Mouse (Mus musculus): ENCODE results near the gene Timm50. TPM values are rescaled to one million over a fixed set of nuclear protein-coding genes. Genes with fewer than 3 reads are reported as not detected.

Timm50 gene
- not detected in 2 replicates for polyA plus RNA-seq (2012; ENCODE audit: insufficient read depth, insufficient read length, low replicate concordance, missing spikeins)

DNA sequence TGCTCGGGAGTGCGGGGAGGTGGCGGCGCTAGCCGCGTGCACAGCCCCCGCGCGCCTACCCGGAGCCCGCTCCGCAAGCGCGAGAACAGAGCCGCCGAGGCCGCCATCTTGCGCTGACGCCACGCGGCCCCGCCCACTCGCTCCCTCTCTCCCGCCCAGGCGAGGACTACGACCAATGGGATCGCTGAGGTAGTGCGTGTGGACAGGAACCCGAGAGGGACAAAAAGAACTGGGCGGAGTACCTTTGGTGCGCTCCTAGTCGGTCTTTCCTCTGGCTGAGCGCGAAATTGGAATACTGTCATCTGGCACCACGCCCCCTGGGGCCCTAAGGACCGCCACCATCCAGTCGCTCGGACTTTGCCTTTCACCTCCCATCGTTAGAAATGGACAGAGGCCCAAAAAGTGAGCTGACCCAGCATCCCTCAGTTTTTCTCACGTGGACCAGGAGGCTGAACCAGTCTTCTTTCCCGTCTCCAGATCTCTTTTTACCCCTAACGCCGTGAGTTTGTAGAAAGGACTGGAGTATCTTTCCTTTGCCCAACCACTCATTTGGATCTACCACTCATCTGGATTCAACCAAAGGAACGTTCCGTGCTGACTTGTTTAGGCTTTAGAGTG lies at the start of gene Timm50:
Timm50 (minus strand) TSS at position 147 of the 618 bp plus-strand sequence.
- no peak within 1 kb of the TSS for H3K27ac ChIP-seq (ENCODE audit: insufficient read depth, low read depth, low read length)
- no peak for TF ChIP-seq CTCF (IDR thresholded peaks at IDR 0.05; ENCODE audit: insufficient read depth, low read depth, low read length)
- TF ChIP-seq POLR2A (IDR thresholded peaks at IDR 0.05; ENCODE audit: insufficient read depth, low read depth, low read length): peak; percentile 81
- WGBS: under 1% methylated on average over 45 of the region's 45 CpGs
- H3K4me1 ChIP-seq (ENCODE audit: control insufficient read depth, insufficient read depth, low read length): peaks cover 7% of the 10 kb centered on the region
- peak within 1 kb of the TSS; percentile 65 for H3K4me3 ChIP-seq (ENCODE audit: insufficient read depth, low read depth, low read length)

DNA sequence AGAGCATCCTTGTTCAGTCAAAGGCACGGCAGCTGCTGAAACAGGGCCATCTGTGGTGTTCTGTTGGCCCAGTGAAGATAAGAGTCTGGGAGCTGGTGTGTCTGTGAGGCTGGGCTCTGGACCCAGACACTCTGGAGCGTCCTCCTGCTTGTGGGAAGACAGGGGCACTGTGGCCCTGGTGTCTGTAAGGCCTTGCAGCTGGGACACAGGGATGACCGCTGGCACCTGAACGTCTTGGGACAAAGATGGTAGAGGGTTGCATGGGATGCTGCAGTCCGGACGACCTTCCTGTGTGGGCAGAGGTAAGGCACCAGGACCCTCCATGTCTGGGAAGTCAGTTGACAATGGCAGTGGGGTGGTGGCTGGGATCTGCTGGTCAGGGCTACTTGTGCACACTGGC lies 48.4 kb upstream of the Timm50 start:
- WGBS: 93% methylated on average over 6 of the region's 6 CpGs
- no peak for TF ChIP-seq CTCF (IDR thresholded peaks at IDR 0.05; ENCODE audit: insufficient read depth, low read depth, low read length)
- TF ChIP-seq POLR2A (IDR thresholded peaks at IDR 0.05; ENCODE audit: insufficient read depth, low read depth, low read length): no peak
- Histone ChIP-seq H3K4me3 (ENCODE audit: insufficient read depth, low read depth, low read length) (no peak overlapping the region), H3K27ac (ENCODE audit: insufficient read depth, low read depth, low read length) (no peak overlapping the region), H3K4me1 (ENCODE audit: control insufficient read depth, insufficient read depth, low read length) (no peaks in the 10 kb centered on the region; the same call in 1 of the 2 replicates)

GRCm38 (mm10) chr7:28359854-28360253 lies 48.0 kb upstream of the Timm50 start:
- TF ChIP-seq CTCF (IDR thresholded peaks at IDR 0.05; ENCODE audit: insufficient read depth, low read depth, low read length) (no peak), POLR2A (IDR thresholded peaks at IDR 0.05; ENCODE audit: insufficient read depth, low read depth, low read length) (no peak)
- Histone ChIP-seq H3K4me3 (ENCODE audit: insufficient read depth, low read depth, low read length) (no peak overlapping the region), H3K4me1 (ENCODE audit: control insufficient read depth, insufficient read depth, low read length) (no peaks in the 10 kb centered on the region; the same call in 1 of the 2 replicates), H3K27ac (ENCODE audit: insufficient read depth, low read depth, low read length) (no peak overlapping the region)
- 86% methylated on average over 10 of the region's 10 CpGs for WGBS

- no peak overlapping the region for H3K27ac ChIP-seq (ENCODE audit: insufficient read depth, low read depth, low read length)
- TF ChIP-seq CTCF (IDR thresholded peaks at IDR 0.05; ENCODE audit: insufficient read depth, low read depth, low read length): no peak
- no peak for TF ChIP-seq POLR2A (IDR thresholded peaks at IDR 0.05; ENCODE audit: insufficient read depth, low read depth, low read length)
- 47% methylated on average over 7 of the region's 7 CpGs for WGBS
Measured at GRCm38 (mm10) chr7:28358431-28358830, 46.6 kb upstream of the Timm50 start.

GRCm38 (mm10) chr7:28357984-28358383 lies 46.1 kb upstream of the Timm50 start:
- Histone ChIP-seq H3K27ac (ENCODE audit: insufficient read depth, low read depth, low read length) (no peak overlapping the region), H3K4me3 (ENCODE audit: insufficient read depth, low read depth, low read length) (no peak overlapping the region), H3K4me1 (ENCODE audit: control insufficient read depth, insufficient read depth, low read length) (no peaks in the 10 kb centered on the region; the same call in 1 of the 2 replicates)
- no peak for TF ChIP-seq POLR2A (IDR thresholded peaks at IDR 0.05; ENCODE audit: insufficient read depth, low read depth, low read length)
- no peak for TF ChIP-seq CTCF (IDR thresholded peaks at IDR 0.05; ENCODE audit: insufficient read depth, low read depth, low read length)
- WGBS: 10% methylated on average over 5 of the region's 5 CpGs

More at GRCm38 (mm10) chr7:28358431-28358830, 46.6 kb upstream of the Timm50 start:
- Histone ChIP-seq H3K4me1 (ENCODE audit: control insufficient read depth, insufficient read depth, low read length) (no peaks in the 10 kb centered on the region; the same call in 1 of the 2 replicates), H3K4me3 (ENCODE audit: insufficient read depth, low read depth, low read length) (no peak overlapping the region)

GRCm38 (mm10) chr7:28356981-28357380 lies 45.1 kb upstream of the Timm50 start:
- H3K4me1 ChIP-seq (ENCODE audit: control insufficient read depth, insufficient read depth, low read length): no peaks in the 10 kb centered on the region; the same call in 1 of the 2 replicates
- no peak for TF ChIP-seq POLR2A (IDR thresholded peaks at IDR 0.05; ENCODE audit: insufficient read depth, low read depth, low read length)
- no peak for TF ChIP-seq CTCF (IDR thresholded peaks at IDR 0.05; ENCODE audit: insufficient read depth, low read depth, low read length)
- WGBS: 5% methylated on average over 5 of the region's 5 CpGs
- H3K27ac ChIP-seq (ENCODE audit: insufficient read depth, low read depth, low read length): no peak overlapping the region
- H3K4me3 ChIP-seq (ENCODE audit: insufficient read depth, low read depth, low read length): no peak overlapping the region

GRCm38 (mm10) chr7:28355221-28355620 lies 43.3 kb upstream of the Timm50 start:
- WGBS: 93% methylated on average over 3 of the region's 3 CpGs
- peaks cover 3% of the 10 kb centered on the region; the same call in 1 of the 2 replicates for H3K4me1 ChIP-seq (ENCODE audit: control insufficient read depth, insufficient read depth, low read length)
- TF ChIP-seq POLR2A (IDR thresholded peaks at IDR 0.05; ENCODE audit: insufficient read depth, low read depth, low read length) (no peak), CTCF (IDR thresholded peaks at IDR 0.05; ENCODE audit: insufficient read depth, low read depth, low read length) (no peak)
- H3K4me3 ChIP-seq (ENCODE audit: insufficient read depth, low read depth, low read length): no peak overlapping the region
- H3K27ac ChIP-seq (ENCODE audit: insufficient read depth, low read depth, low read length): no peak overlapping the region

DNA sequence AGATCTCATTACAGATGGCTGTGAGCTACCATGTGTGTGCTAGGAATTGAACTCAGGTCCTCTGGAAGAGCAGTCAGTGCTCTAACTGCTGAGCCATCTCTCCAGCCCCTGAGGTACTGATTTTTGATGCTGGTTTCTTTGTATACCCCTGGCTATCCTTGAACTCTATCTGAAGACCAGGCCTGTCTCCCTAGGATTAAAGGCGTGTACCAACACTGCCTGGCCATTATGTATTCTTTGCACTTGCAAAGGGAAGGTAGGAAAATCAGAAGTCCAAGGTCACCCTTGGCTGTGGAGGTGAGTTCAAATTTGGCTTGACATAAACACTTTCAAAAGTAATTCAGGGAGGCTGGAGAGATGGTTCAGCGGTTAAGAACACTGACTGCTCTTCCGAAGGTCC lies 42.7 kb upstream of the Timm50 start:
- Histone ChIP-seq H3K4me3 (ENCODE audit: insufficient read depth, low read depth, low read length) (no peak overlapping the region), H3K27ac (ENCODE audit: insufficient read depth, low read depth, low read length) (no peak overlapping the region), H3K4me1 (ENCODE audit: control insufficient read depth, insufficient read depth, low read length) (peaks cover 7% of the 10 kb centered on the region)
- 88% methylated on average over 3 of the region's 3 CpGs for WGBS
- no peak for TF ChIP-seq CTCF (IDR thresholded peaks at IDR 0.05; ENCODE audit: insufficient read depth, low read depth, low read length)

GRCm38 (mm10) chr7:28354113-28354581 lies 42.3 kb upstream of the Timm50 start:
- WGBS: 88% methylated on average over 3 of the region's 3 CpGs
- H3K4me3 ChIP-seq (ENCODE audit: insufficient read depth, low read depth, low read length): no peak overlapping the region
- H3K4me1 ChIP-seq (ENCODE audit: control insufficient read depth, insufficient read depth, low read length): peaks cover 7% of the 10 kb centered on the region
- TF ChIP-seq CTCF (IDR thresholded peaks at IDR 0.05; ENCODE audit: insufficient read depth, low read depth, low read length) (no peak), POLR2A (IDR thresholded peaks at IDR 0.05; ENCODE audit: insufficient read depth, low read depth, low read length) (no peak)
- no peak overlapping the region for H3K27ac ChIP-seq (ENCODE audit: insufficient read depth, low read depth, low read length)

Measured in olfactory bulb, adult 2 months (tissue).